Mouse (Mus musculus): Measurements from ENCODE around the gene Fbxo33. TPM values are rescaled to one million over a fixed set of nuclear protein-coding genes. Genes with fewer than 3 reads are reported as not detected.

The Fbxo33 gene
- total RNA-seq, 2 experiments from 2014 or later = 19.1 to 20.6 TPM

GRCm38 (mm10) chr12:59199361-59199760 lies 20.2 kb downstream of the Fbxo33 start:
- DNase-seq (ENCODE audit: low spot score in 2 of 2) = no peak

GRCm38 (mm10) chr12:59198750-59199149 lies 20.8 kb downstream of the Fbxo33 start:
- DNase-seq (ENCODE audit: low spot score in 2 of 2) = no peak

- no peak for DNase-seq (ENCODE audit: low spot score in 2 of 2)
Measured at GRCm38 (mm10) chr12:59195941-59196340, 23.6 kb downstream of the Fbxo33 start.

- no peak for DNase-seq (ENCODE audit: low spot score in 2 of 2)
Measured at GRCm38 (mm10) chr12:59195065-59195464, 24.5 kb downstream of the Fbxo33 start.

GRCm38 (mm10) chr12:59194341-59195003 lies 25.1 kb downstream of the Fbxo33 start:
- DNase-seq (ENCODE audit: low spot score in 2 of 2) = no peak

- DNase-seq (ENCODE audit: low spot score in 2 of 2) = no peak
Measured at GRCm38 (mm10) chr12:59193637-59194036, 25.9 kb downstream of the Fbxo33 start.

- DNase-seq (ENCODE audit: low spot score in 2 of 2) = peak in 1 of 2 experiments; percentile 29
Measured at GRCm38 (mm10) chr12:59188086-59188682, 31.3 kb downstream of the Fbxo33 start.

GRCm38 (mm10) chr12:59177814-59178213 lies 41.7 kb downstream of the Fbxo33 start:
- DNase-seq (ENCODE audit: low spot score in 2 of 2) = no peak

GRCm38 (mm10) chr12:59169935-59170334 lies 49.6 kb downstream of the Fbxo33 start:
- no peak for DNase-seq (ENCODE audit: low spot score in 2 of 2)

GRCm38 (mm10) chr12:59166557-59166956 lies 53.0 kb downstream of the Fbxo33 start:
- no peak for DNase-seq (ENCODE audit: low spot score in 2 of 2)

- DNase-seq (ENCODE audit: low spot score in 2 of 2) = no peak
Measured at GRCm38 (mm10) chr12:59164522-59164921, 55.0 kb downstream of the Fbxo33 start.

- DNase-seq (ENCODE audit: low spot score in 2 of 2) = no peak
Measured at GRCm38 (mm10) chr12:59162797-59163196, 56.7 kb downstream of the Fbxo33 start.

- DNase-seq (ENCODE audit: low spot score in 2 of 2) = no peak
Measured at GRCm38 (mm10) chr12:59161091-59161490, 58.4 kb downstream of the Fbxo33 start.

Small RNAs within 50 kb of the gene (microRNA-seq; reads per million reads assigned to microRNA genes)
- gene Gm27284 = 0 reads per million in 2 experiments

Other genes with a start within 250 kb of the Fbxo33 start
- 100 to 1,000 TPM; 125 to 134 TPM for gene Sec23a, start 207.7 kb downstream of the Fbxo33 start, total RNA-seq (2021)
- 1 to 10 TPM; 7.0 to 8.5 TPM for gene Gemin2, start 206.3 kb downstream of the Fbxo33 start, total RNA-seq (2021)
- gene Trappc6b, start 158.3 kb downstream of the Fbxo33 start, total RNA-seq (2021) = 100 to 1,000 TPM; 102 to 118 TPM
- 10 to 100 TPM; 63.0 to 86.2 TPM for gene Pnn, start 152.8 kb downstream of the Fbxo33 start, total RNA-seq (2021)
- 10 to 100 TPM; 39.8 to 41.2 TPM for gene Mia2, start 123.9 kb downstream of the Fbxo33 start, total RNA-seq (2021)